Mouse (Mus musculus) stomach, embryonic 16.5 days (tissue): ENCODE measurements at regions not wholly inside any gene's neighbourhood (a gene's known extent, or its start where the extent isn't known, plus 50 kb on each side); places are given as distances from the start of the nearest gene placed in this dataset.
A peak's percentile ranks its signal among the peaks of the same experiment; 100 is the strongest.

Experiments
- ATAC-seq: fragments of 200-750 bp; cut with Nextera tagmentation; 2 replicates; pipeline ENCODE4 v1.8.0; 2017; ENCODE audit warnings: moderate number of reproducible peaks, moderate TSS enrichment; ENCODE audit not compliant: insufficient read depth, low FRiP score
- H3K27ac ChIP-seq: fragments of 300-500 bp; sonication (generic); 2 replicates; pipeline ENCODE4 v1.5.1; 2014; ENCODE audit warnings: low read length
- H3K27me3 ChIP-seq: fragments of 300-500 bp; sonication (generic); 2 replicates; pipeline ENCODE4 v1.6.1; 2014; ENCODE audit warnings: low read length, control low read depth, mixed read lengths; ENCODE audit not compliant: control insufficient read depth, insufficient read depth
- H3K36me3 ChIP-seq: fragments of 300-500 bp; sonication (generic); 2 replicates; pipeline ENCODE4 v1.6.1; 2014; ENCODE audit warnings: low read length; ENCODE audit not compliant: control insufficient read depth, insufficient read depth
- H3K4me1 ChIP-seq: fragments of 300-500 bp; sonication (generic); 2 replicates; pipeline ENCODE4 v1.6.1; 2014; ENCODE audit warnings: low read length, control low read depth, mixed read lengths; ENCODE audit not compliant: control insufficient read depth, insufficient read depth
- H3K4me2 ChIP-seq: fragments of 300-500 bp; sonication (generic); 2 replicates; pipeline ENCODE4 v1.6.1; 2014; ENCODE audit warnings: low read depth, low read length, mixed read lengths
- H3K4me3 ChIP-seq: fragments of 300-500 bp; sonication (generic); replicated peaks from 2 replicates; pipeline ENCODE4 v1.5.1; 2014; ENCODE audit warnings: mild to moderate bottlenecking, low read length
- H3K9ac ChIP-seq: fragments of 300-500 bp; sonication (generic); 2 replicates; pipeline ENCODE4 v1.6.1; 2014; ENCODE audit warnings: low read length
- H3K9me3 ChIP-seq: fragments of 300-500 bp; sonication (generic); replicated peaks from 2 replicates; pipeline ENCODE4 v1.6.1; 2016; ENCODE audit warnings: low read length, control low read depth; ENCODE audit not compliant: control insufficient read depth
- WGBS: fragments of 180-500 bp; shearing (Covaris S2); extraction: QIAGEN DNeasy Blood & Tissue Kit; methylation state at CpG from one replicate; pipeline ENCODE4 v1.1.7; 2014; 5-methylcytosine and 5-hydroxymethylcytosine counted together

DNA sequence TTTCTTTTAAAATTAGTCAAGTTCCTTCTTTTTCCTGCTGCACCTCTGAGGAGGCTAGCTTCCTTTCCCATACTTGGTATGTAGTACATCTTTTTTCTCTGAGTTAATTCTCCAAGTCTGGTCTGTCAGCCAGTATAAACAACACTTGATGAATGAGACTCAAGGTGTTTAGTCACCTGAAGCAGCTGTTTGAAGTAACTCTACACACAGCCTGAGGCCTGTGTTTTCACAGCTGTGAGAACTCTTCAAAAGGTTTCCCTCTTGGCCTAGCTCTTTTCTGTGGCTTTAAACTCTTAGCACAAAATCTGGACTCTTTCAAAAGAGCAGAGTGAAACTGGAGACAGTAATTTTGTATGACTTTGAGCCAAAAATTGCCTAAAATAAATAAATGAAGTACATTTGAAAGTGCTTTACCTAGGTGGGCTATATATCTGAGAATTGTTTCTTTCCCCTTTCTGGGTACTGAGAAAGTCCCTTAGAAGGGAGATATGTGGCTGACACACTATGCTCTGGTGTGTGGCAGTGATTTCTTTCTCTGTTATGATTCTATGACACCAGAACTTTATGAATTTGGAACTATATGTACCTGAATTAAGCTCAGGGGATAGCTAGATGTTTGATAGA lies 1070.2 kb upstream of the Zeb2 start:
- no peak overlapping the region for H3K27ac ChIP-seq
- no peaks in the 10 kb centered on the region for H3K36me3 ChIP-seq
- no peaks in the 10 kb centered on the region for H3K4me1 ChIP-seq
- H3K27me3 ChIP-seq, result no peaks in the 10 kb centered on the region
- no peak overlapping the region for H3K4me3 ChIP-seq
- H3K4me2 ChIP-seq, result no peak overlapping the region
- ATAC-seq, result peak; percentile 66; the same call in 1 of the 2 replicates
- no peak overlapping the region for H3K9ac ChIP-seq
- H3K9me3 ChIP-seq, result no peaks in the 10 kb centered on the region

GRCm38 (mm10) chr2:46183241-46183640 lies 1066.0 kb upstream of the Zeb2 start:
- Histone ChIP-seq H3K27ac (no peak overlapping the region), H3K36me3 (no peaks in the 10 kb centered on the region), H3K27me3 (no peaks in the 10 kb centered on the region), H3K9me3 (no peaks in the 10 kb centered on the region), H3K9ac (no peak overlapping the region), H3K4me1 (no peaks in the 10 kb centered on the region), H3K4me3 (no peak overlapping the region), H3K4me2 (no peak overlapping the region)
- WGBS, result 68% methylated on average over 2 of the region's 2 CpGs
- ATAC-seq, result no peak

DNA sequence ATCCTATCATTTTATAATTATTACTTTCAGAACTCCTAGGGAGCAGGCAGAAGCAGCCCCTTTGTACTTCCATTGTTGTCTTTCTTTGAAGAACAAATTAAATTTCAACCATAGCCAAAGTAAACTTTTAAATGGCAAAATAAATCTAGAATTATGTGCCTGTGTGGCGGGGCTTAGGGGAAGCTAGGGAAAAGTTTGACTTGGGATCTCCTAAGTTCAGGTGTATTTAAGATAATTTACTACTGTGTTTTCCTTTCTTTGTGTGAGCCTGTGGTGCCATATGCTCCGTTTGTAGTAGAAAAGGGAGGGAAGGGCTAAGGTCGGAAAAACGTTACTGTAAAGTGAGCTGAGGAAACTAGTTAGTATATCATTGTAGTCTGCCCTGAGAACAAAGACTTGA lies 1062.5 kb upstream of the Zeb2 start:
- WGBS, result 41% methylated on average over 4 of the region's 4 CpGs
- H3K9me3 ChIP-seq, result no peaks in the 10 kb centered on the region

DNA sequence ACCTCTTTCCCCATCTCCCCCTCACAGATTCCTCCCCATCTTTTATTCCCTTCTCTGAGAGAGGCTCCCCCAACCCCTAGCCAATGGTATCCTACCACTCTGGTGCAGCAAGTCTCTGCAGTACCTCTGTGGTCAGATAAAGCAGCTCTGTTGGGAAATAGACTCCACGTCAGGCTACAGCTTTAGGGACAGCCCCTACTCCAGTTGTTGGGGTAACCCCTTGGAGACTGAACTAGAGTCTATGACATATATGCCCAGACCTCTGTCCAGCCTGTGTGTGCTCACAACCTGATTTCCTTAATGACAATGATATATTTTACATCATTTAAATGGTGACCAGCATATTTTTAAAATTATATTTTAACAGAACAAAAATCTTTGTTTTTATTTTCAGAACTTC lies 1051.3 kb upstream of the Zeb2 start:
- Histone ChIP-seq H3K9ac (no peak overlapping the region), H3K4me1 (no peaks in the 10 kb centered on the region), H3K27ac (no peak overlapping the region), H3K9me3 (no peaks in the 10 kb centered on the region), H3K4me2 (no peak overlapping the region), H3K4me3 (no peak overlapping the region), H3K36me3 (no peaks in the 10 kb centered on the region), H3K27me3 (no peaks in the 10 kb centered on the region)
- ATAC-seq, result no peak
- WGBS, result 59% methylated on average over 1 of the region's 1 CpGs

More for the DNA sequence above, 1062.5 kb upstream of the Zeb2 start:
- Histone ChIP-seq H3K36me3 (no peaks in the 10 kb centered on the region), H3K27ac (no peak overlapping the region), H3K4me3 (no peak overlapping the region), H3K27me3 (no peaks in the 10 kb centered on the region), H3K4me1 (no peaks in the 10 kb centered on the region), H3K9ac (no peak overlapping the region), H3K4me2 (no peak overlapping the region)
- ATAC-seq, result no peak

GRCm38 (mm10) chr2:46149848-46150247 lies 1032.7 kb upstream of the Zeb2 start:
- Histone ChIP-seq H3K27me3 (no peaks in the 10 kb centered on the region), H3K27ac (no peak overlapping the region), H3K9me3 (no peaks in the 10 kb centered on the region), H3K9ac (no peak overlapping the region), H3K4me2 (no peak overlapping the region), H3K4me1 (no peaks in the 10 kb centered on the region), H3K36me3 (no peaks in the 10 kb centered on the region), H3K4me3 (no peak overlapping the region)
- ATAC-seq, result no peak
- 81% methylated on average over 3 of the region's 3 CpGs for WGBS

- Histone ChIP-seq H3K9me3 (no peaks in the 10 kb centered on the region), H3K4me2 (no peak overlapping the region), H3K4me1 (no peaks in the 10 kb centered on the region), H3K9ac (no peak overlapping the region), H3K27me3 (no peaks in the 10 kb centered on the region), H3K27ac (no peak overlapping the region), H3K4me3 (no peak overlapping the region), H3K36me3 (no peaks in the 10 kb centered on the region)
- no peak for ATAC-seq
- WGBS, result 54% methylated on average over 3 of the region's 3 CpGs
Observed at GRCm38 (mm10) chr2:46119871-46120270, 1002.7 kb upstream of the Zeb2 start.

GRCm38 (mm10) chr2:46106991-46107390 lies 989.8 kb upstream of the Zeb2 start:
- no peak for ATAC-seq
- H3K27me3 ChIP-seq, result no peaks in the 10 kb centered on the region
- no peak overlapping the region for H3K9ac ChIP-seq
- no peak overlapping the region for H3K4me2 ChIP-seq
- H3K9me3 ChIP-seq, result no peaks in the 10 kb centered on the region
- no peaks in the 10 kb centered on the region for H3K36me3 ChIP-seq
- H3K27ac ChIP-seq, result no peak overlapping the region
- H3K4me3 ChIP-seq, result no peak overlapping the region
- no peaks in the 10 kb centered on the region for H3K4me1 ChIP-seq

DNA sequence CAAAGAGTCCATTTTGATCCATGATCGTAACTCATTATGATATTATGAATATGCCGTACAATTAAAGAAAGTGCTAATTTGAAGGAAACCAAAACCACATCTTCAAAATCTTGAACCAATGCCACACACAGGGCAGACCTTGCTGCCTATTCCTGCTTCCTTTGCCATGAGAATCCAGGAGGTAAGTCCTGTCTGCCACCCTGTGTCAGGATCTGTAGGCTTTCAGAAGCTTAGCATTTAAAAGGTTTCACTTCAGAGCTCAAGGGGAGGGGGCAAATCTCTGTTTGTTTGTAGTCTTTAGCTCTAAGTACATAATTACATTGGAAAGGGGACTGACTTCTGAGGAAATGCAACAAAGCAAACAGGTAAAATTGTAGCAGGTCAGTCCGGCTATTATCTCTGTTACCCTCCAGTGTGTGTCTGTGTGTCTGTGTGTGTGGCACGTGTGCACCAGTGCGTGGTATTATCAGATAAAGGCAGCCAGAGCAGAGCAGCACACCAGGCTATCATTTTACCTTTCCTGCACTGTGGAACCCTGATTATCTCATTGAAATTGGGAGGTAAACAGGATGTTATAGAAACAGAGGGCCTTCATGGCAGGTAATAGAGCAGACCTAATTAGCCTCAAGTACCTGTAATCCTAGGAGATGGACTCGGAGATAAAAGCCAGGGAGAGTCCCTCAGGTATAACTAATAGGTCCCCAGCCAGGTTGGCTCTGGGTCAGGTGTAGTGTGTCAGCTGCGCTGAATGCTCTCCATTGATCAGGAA lies 948.0 kb upstream of the Zeb2 start:
- 68% methylated on average over 7 of the region's 7 CpGs for WGBS
- H3K4me2 ChIP-seq, result no peak overlapping the region
- no peak overlapping the region for H3K9ac ChIP-seq
- no peaks in the 10 kb centered on the region for H3K4me1 ChIP-seq
- H3K27me3 ChIP-seq, result no peaks in the 10 kb centered on the region
- no peak for ATAC-seq
- no peak overlapping the region for H3K27ac ChIP-seq
- no peak overlapping the region for H3K4me3 ChIP-seq
- H3K9me3 ChIP-seq, result no peaks in the 10 kb centered on the region
- no peaks in the 10 kb centered on the region for H3K36me3 ChIP-seq

- no peaks in the 10 kb centered on the region for H3K27me3 ChIP-seq
- WGBS, result 71% methylated on average over 8 of the region's 8 CpGs
- no peaks in the 10 kb centered on the region for H3K36me3 ChIP-seq
- no peak for ATAC-seq
- H3K4me2 ChIP-seq, result no peak overlapping the region
- no peaks in the 10 kb centered on the region for H3K9me3 ChIP-seq
- H3K4me1 ChIP-seq, result no peaks in the 10 kb centered on the region
- no peak overlapping the region for H3K4me3 ChIP-seq
- no peak overlapping the region for H3K27ac ChIP-seq
- no peak overlapping the region for H3K9ac ChIP-seq
Observed at GRCm38 (mm10) chr2:46055729-46056128, 938.5 kb upstream of the Zeb2 start.
